Mouse (Mus musculus) kidney, adult 2 months (tissue): ENCODE measurements around the gene C8a. TPM values are rescaled to one million over a fixed set of nuclear protein-coding genes. Genes with fewer than 3 reads are reported as not detected.

Experiments used
- DNase-seq: peaks from one replicate; pipeline ENCODE4 v3.0.0; 2021
- H3K27ac ChIP-seq: fragments of 200-500 bp; 2 replicates; pipeline ENCODE4 v1.5.1; 2012; ENCODE audit warnings: low read depth, low read length, control low read depth, inconsistent platforms; ENCODE audit not compliant: insufficient read depth
- H3K27me3 ChIP-seq: fragments of 200-500 bp; replicated peaks from 2 replicates; pipeline ENCODE4 v1.6.1; 2012; ENCODE audit warnings: mild to moderate bottlenecking, moderate library complexity, low read length, inconsistent platforms; ENCODE audit not compliant: control insufficient read depth, insufficient read depth
- H3K36me3 ChIP-seq: fragments of 200-500 bp; 2 replicates; pipeline ENCODE4 v1.6.1; 2012; ENCODE audit warnings: mild to moderate bottlenecking, moderate library complexity, low read length, inconsistent platforms; ENCODE audit not compliant: control insufficient read depth, insufficient read depth
- H3K4me1 ChIP-seq: fragments of 200-500 bp; 2 replicates; pipeline ENCODE4 v1.6.1; 2011; ENCODE audit warnings: low read length; ENCODE audit not compliant: control insufficient read depth, insufficient read depth
- H3K4me3 ChIP-seq: fragments of 200-500 bp; 2 replicates; pipeline ENCODE4 v1.5.1; 2011; ENCODE audit warnings: mild to moderate bottlenecking, low read depth, low read length, control low read depth; ENCODE audit not compliant: insufficient read depth
- CTCF ChIP-seq: fragments of 200-500 bp; conservative IDR thresholded peaks from 2 replicates; pipeline ENCODE4 v1.5.1; 2011; ENCODE audit warnings: low read depth, mild to moderate bottlenecking, control low read depth, low read length, moderate library complexity, mixed read lengths; ENCODE audit not compliant: insufficient read depth, insufficient read length
- POLR2A ChIP-seq: fragments of 200-500 bp; IDR thresholded peaks from one replicate; pipeline ENCODE4 v1.6.1; 2011; ENCODE audit warnings: low read depth, low read length, control low read depth
- WGBS: fragments of 180-500 bp; shearing (Covaris S2); methylation state at CpG from one replicate; pipeline ENCODE4 v1.1.7; 2018; 5-methylcytosine and 5-hydroxymethylcytosine counted together
- polyA plus RNA-seq: library from polyadenylated mRNA; depleted of rRNA; stranded (reverse); fragments of >200 nt; gene quantifications from 2 replicates; pipeline ENCODE4 v1.2.3, GENCODE M21; 2012

The C8a gene
- polyA plus RNA-seq, 1 experiment = 10.4 TPM

GRCm38 (mm10) chr4:104817509-104817908 is 58.7 kb downstream of the C8a start:
- no peaks in the 10 kb centered on the region for H3K36me3 ChIP-seq
- no peak overlapping the region for H3K4me3 ChIP-seq
- H3K4me1 ChIP-seq = no peaks in the 10 kb centered on the region
- no peak for TF ChIP-seq POLR2A
- 0 out of 2 replicates have a peak, but pooled peaks have one; percentile 20 for TF ChIP-seq CTCF
- no peak for DNase-seq
- H3K27me3 ChIP-seq = no peaks in the 10 kb centered on the region
- no peak overlapping the region for H3K27ac ChIP-seq
- WGBS = 28% methylated on average over 2 of the region's 2 CpGs

- H3K27ac ChIP-seq = no peak overlapping the region
- no peak overlapping the region for H3K4me3 ChIP-seq
- WGBS = 81% methylated on average over 4 of the region's 4 CpGs
- TF ChIP-seq CTCF (no peak), POLR2A (no peak)
- no peaks in the 10 kb centered on the region for H3K4me1 ChIP-seq
- no peaks in the 10 kb centered on the region for H3K36me3 ChIP-seq
- no peaks in the 10 kb centered on the region for H3K27me3 ChIP-seq
- DNase-seq = no peak
Measured at GRCm38 (mm10) chr4:104816519-104817232, 59.5 kb downstream of the C8a start.

- DNase-seq = no peak
- H3K27me3 ChIP-seq = no peaks in the 10 kb centered on the region
- no peak overlapping the region for H3K4me3 ChIP-seq
- H3K27ac ChIP-seq = no peak overlapping the region
- no peaks in the 10 kb centered on the region for H3K4me1 ChIP-seq
- WGBS = 84% methylated on average over 2 of the region's 2 CpGs
- H3K36me3 ChIP-seq = no peaks in the 10 kb centered on the region
- TF ChIP-seq POLR2A (no peak), CTCF (no peak)
Measured at GRCm38 (mm10) chr4:104813617-104814016, 62.6 kb downstream of the C8a start.

GRCm38 (mm10) chr4:104810710-104811286 is 65.4 kb downstream of the C8a start:
- Histone ChIP-seq H3K4me1 (no peaks in the 10 kb centered on the region), H3K27ac (no peak overlapping the region), H3K4me3 (no peak overlapping the region), H3K36me3 (no peaks in the 10 kb centered on the region), H3K27me3 (no peaks in the 10 kb centered on the region)
- WGBS = 65% methylated on average over 10 of the region's 10 CpGs
- TF ChIP-seq POLR2A = no peak
- TF ChIP-seq CTCF = no peak
- no peak for DNase-seq

GRCm38 (mm10) chr4:104805414-104806257 is 70.6 kb downstream of the C8a start:
- Histone ChIP-seq H3K27me3 (no peaks in the 10 kb centered on the region), H3K36me3 (no peaks in the 10 kb centered on the region), H3K27ac (no peak overlapping the region), H3K4me3 (no peak overlapping the region), H3K4me1 (no peaks in the 10 kb centered on the region)
- WGBS = 78% methylated on average over 19 of the region's 19 CpGs
- TF ChIP-seq CTCF (no peak), POLR2A (no peak)
- DNase-seq = no peak

- H3K36me3 ChIP-seq = no peaks in the 10 kb centered on the region
- H3K4me1 ChIP-seq = no peaks in the 10 kb centered on the region
- no peak overlapping the region for H3K4me3 ChIP-seq
- no peak overlapping the region for H3K27ac ChIP-seq
- H3K27me3 ChIP-seq = no peaks in the 10 kb centered on the region
- 82% methylated on average over 4 of the region's 4 CpGs for WGBS
- TF ChIP-seq CTCF (no peak), POLR2A (no peak)
- no peak for DNase-seq
Measured at GRCm38 (mm10) chr4:104804100-104804499, 72.1 kb downstream of the C8a start.

GRCm38 (mm10) chr4:104801625-104802024 is 74.6 kb downstream of the C8a start:
- TF ChIP-seq CTCF (no peak), POLR2A (no peak)
- Histone ChIP-seq H3K27me3 (no peaks in the 10 kb centered on the region), H3K36me3 (no peaks in the 10 kb centered on the region), H3K4me1 (no peaks in the 10 kb centered on the region), H3K4me3 (no peak overlapping the region), H3K27ac (no peak overlapping the region)
- DNase-seq = no peak
- WGBS = 94% methylated on average over 3 of the region's 3 CpGs
